Mouse (Mus musculus) testis, postnatal 10 days (tissue): ENCODE measurements around the gene Hmgcl.
A peak's percentile ranks its signal among the peaks of the same experiment; 100 is the strongest.
"Not testable (repeated sequence)": the region's sequence is repeated elsewhere in the genome, so short reads cannot be mapped to it uniquely, and the experiment has no call there.

Source experiments
- DNase-seq: peaks from one replicate; pipeline ENCODE4 v3.0.0; 2021; ENCODE audit warnings: low spot score

Hmgcl gene

DNA sequence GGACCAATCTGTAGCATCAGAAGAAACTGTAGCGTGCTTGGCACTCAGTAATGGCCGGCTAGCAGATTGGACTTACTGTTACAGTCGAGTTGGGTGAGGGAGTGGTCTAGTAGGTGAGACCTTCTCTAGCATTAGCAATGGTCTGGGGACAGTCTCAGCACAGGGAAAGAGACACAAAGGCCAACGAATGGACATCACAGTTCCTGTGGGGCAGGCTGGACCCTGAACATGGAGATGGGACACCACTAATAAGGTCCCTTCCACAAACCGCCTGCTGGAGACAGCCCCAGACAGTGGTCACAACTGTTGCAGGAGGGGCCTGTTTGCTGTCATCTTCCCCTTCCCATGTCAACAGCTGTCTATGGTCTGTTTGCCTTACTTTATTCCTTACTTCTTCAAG lies 15.5 kb downstream of the Hmgcl start:
- DNase-seq, result no peak

DNA sequence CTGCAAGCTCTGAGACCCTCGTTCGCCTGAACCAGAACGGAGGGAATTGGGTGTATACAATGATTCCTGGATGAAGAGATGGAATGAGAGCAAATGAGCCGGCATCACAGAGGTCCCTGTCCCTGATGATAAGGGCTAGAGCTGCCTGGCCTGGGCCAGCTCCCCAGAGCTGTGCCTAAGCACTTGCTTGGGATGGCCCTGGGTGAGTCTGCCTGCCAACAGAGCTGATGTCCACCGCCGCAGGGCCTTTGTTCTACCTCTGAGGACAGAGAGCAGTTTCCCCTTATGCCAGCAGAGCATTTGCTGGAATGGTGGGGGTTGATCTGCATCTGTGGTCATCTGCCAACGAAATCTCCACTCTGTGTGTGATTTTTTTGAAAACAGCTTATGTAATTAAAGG lies 15.9 kb downstream of the Hmgcl start:
- DNase-seq, result peak; percentile 47

GRCm38 (mm10) chr4:135962946-135963345 lies 16.7 kb downstream of the Hmgcl start:
- DNase-seq, result no peak

- peak; percentile 95 for DNase-seq
Observed at GRCm38 (mm10) chr4:135963457-135964193, 17.4 kb downstream of the Hmgcl start, which contains the start of gene Gale. TSS of gene Gale (plus strand) at chr4:135963727.

GRCm38 (mm10) chr4:135964426-135964825 lies 18.2 kb downstream of the Hmgcl start:
- DNase-seq, result peak; percentile 69

- DNase-seq, result no peak
Observed at GRCm38 (mm10) chr4:135965113-135965512, 18.9 kb downstream of the Hmgcl start.

DNA sequence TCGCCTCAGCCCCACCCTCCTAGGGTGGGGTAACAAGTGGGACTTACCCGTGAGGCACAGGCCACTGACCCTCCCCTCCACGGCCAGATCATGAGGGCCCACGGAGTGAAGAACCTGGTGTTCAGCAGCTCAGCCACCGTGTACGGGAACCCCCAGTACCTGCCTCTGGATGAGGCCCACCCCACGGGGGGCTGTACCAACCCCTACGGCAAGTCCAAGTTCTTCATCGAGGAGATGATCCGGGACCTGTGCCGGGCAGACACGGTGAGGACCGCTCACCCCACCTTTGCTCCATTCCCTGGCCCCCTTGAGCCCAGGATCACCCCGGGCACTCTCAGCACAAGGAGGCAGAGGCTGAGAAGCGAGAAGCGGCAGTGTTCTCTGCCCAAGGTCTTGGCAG lies 20.0 kb downstream of the Hmgcl start:
- DNase-seq, result peak; percentile 41

- peak; percentile 60 for DNase-seq
Observed at GRCm38 (mm10) chr4:135967086-135967760, 21.0 kb downstream of the Hmgcl start.

DNA sequence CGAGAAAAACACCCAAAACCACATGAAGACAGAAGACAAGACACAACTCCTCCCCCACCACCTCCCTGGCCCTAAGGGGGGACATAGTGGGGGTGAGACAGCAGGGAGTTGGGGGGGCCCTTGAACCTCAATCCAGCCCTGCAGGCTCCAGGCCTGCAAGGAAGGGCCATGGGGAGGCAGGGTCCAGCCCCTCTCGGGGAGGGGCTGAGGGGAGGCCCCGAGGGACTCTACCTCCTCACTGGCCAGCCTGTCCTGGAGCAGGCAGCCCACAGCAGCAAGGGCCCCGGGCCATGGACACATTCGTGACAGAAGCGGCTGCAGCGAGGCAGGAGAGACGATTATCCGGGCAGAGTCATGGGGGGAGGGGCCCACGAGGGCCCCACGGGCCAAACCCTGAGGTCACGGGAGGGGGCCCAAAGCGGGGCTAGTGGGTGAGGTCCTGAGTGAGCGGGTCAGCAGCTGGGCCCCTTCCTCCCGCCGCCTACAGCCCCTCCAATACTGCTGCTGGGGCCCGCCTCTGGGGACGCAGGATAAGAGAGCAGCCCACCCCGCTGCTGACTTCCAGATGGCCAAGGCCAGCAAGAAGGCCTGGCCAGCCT lies 22.1 kb downstream of the Hmgcl start:
- DNase-seq, result peak; percentile 66

- peak; percentile 50 for DNase-seq
Observed at GRCm38 (mm10) chr4:135969070-135969750, 23.0 kb downstream of the Hmgcl start.

DNA sequence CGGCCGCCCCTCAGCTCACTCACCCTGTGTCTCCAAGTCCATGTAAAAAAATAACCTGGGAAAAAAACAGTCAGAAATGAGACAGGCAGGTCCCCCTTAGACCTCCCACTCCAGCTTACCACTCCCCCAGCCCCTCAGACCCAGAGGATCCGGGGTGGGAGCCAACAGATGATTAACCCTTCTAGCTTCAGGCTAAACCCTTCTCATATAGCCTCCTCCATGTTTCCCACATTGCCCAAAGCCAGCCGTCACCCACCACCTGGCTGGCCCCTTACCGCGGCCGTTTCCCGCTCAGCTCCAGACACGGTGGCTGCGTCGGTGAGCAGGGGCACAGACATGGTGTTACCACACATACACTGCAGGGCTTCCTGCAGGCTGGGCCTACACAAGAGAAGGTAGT lies 24.3 kb downstream of the Hmgcl start:
- peak; percentile 43 for DNase-seq

DNA sequence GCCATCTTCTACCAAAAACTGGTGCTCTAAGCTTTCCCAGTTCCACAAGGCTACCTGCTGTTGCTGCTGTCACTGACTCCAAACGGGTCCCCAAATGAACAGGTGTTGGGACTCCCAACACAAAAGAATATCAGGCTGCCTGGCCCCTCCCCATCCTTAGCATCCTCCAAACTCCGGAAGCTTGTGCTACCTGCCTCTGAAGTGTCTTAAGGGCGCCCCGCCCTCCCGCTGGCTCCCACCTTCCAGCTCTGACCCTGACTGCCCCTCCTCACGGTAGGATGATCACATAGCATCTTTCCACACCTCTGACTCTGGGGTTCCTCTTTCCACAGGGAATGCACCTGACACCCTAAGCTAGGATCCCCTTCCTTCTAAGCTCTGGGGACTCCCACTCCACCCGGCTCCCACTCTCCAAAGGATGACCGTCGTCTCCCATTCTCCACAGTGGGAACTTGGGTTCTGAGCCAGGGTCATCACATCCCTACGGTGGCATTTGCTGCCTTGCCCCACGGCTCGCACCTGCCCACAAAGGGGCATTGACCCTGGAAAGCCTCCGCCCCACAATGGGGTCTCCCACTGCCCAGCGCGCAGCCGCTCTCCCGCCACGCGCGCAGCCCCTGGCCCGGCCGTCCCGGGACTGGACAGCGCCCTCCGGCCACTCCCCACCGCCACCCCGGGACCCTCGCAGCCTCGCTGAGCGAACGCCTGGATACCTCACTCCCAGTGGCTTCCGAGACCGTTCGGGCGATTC lies 25.7 kb downstream of the Hmgcl start:
- DNase-seq, result peak; percentile 47

DNA sequence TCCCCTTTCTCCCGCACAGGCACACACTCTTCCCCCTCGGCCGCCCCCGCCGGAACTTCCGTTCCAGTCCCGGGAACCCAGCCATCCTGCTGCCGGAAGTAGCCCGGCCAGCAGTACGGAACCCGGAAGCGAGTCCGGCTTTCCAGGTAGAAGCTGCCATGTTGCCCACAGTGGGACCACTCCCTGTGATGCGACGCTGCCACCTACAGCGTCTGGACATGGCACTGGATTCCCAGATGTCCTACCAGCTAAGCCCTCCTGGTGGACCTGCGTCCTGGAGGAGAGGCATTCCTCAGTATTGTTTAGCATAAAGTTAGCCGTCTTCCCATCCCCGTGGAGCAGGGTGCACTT lies 26.3 kb downstream of the Hmgcl start, which contains the start of gene Lypla2:
TSS of gene Lypla2 (minus strand) at position 71 of the 351 bp plus-strand sequence.
- peak; percentile 91 for DNase-seq

DNA sequence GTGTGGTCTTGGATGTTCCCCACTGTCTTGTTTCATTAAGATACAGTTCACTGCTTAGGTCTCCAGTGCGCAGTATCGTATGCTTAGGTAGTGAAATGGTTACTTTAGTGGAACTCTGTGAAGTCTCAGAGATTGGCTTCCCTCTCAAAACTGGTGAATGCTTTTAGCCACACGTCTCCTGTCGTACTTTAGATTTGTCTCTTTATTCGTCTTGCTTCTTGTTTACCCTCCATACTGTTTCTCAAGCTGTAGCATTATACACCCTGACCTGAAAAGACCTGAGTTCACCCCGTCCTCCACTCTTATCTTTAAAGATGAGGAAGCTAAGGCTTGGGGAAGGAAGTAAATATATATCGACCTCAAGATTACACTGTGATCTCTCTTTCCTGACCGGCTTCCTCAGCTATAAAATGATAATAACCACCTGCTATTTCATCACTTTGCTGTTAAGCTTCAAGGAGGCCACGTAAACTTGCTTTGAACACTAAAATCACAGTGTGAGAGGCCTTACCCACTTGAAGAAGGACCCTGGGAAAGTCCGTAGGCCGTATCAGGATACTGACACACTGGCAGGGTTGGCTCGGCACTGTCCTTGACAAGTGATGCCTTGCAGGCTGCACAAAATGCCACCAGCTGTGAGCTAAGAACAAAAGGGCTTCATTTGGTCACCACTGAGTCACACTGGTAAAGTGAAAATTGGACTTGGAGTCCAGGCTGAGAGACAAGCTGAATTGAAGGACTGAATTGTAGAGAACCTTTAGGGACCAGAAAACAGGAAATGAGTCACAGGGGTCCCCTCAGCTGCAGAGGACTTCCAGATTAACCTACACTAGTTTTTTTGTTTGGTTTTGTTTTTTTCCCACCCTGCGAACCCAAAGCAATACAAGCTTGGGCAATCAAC lies 26.9 kb downstream of the Hmgcl start:
- no peak for DNase-seq

GRCm38 (mm10) chr4:135976146-135976545 lies 29.9 kb downstream of the Hmgcl start:
- no peak for DNase-seq

GRCm38 (mm10) chr4:135980223-135980622 lies 34.0 kb downstream of the Hmgcl start:
- DNase-seq, result not testable (repeated sequence)

DNA sequence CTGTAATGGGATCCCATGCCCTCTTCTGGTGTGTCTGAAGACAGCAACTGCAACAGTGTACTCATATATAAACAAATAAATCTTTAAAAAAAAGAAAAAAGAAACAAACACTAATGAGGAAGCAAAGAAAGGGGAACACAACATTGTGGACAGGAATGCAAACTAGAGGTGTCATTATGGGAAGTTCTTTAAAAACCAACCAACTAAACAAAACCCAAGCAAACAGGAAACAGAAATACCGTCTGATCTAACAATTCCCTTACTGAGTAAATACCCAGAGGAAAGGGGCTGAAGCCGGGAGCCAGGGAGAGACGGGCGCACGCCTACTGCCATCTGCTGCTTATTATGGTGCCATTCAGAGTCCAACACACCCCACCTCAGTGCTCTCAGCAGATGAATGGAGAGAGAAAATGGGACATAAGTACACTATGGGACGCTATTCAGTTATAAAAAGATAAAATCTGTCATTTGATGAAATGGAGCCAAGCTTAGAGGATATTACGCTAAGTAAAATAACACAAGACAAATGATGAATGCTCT lies 35.3 kb downstream of the Hmgcl start:
- no peak for DNase-seq

- DNase-seq, result no peak
Observed at GRCm38 (mm10) chr4:135984556-135984955, 38.3 kb downstream of the Hmgcl start.

GRCm38 (mm10) chr4:135985193-135985592 lies 38.9 kb downstream of the Hmgcl start:
- DNase-seq, result no peak

GRCm38 (mm10) chr4:135985769-135986168 lies 39.5 kb downstream of the Hmgcl start:
- DNase-seq, result no peak
